Mouse (Mus musculus): Measurements from ENCODE around the gene Inmt.
"Not testable (repeated sequence)": the region's sequence is repeated elsewhere in the genome, so short reads cannot be mapped to it uniquely, and the experiment has no call there.

The Inmt gene

DNA sequence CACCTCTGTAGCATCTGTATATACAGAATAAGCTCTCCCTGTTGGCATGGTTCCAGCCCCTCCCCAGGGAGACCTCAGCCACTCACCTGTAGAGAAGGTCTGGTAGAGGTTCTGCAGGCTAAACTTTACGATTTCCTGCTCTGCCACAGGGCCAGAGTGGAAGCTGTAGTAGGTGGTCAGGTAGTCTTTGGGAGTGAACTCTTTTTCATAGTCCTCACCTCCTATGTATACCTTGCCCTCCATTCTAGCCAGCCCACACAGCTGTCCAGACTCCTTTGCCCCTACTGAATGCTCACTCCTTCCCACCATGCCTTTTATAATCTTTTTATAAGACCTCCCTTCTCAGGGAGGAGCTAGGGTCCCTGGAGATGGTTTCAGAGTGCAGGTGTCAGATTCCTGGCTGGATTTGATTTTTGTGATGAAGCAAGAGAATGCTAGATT is at the start of gene Inmt:
Gene Inmt (minus strand): TSS at position 303 of the 441 bp plus-strand sequence.
- no peak for DNase-seq (ENCODE audit: low read depth, low spot score)

GRCm38 (mm10) chr6:55223986-55224385 is 49.1 kb upstream of the Inmt start:
- no peak for DNase-seq (ENCODE audit: low read depth, low spot score)

DNA sequence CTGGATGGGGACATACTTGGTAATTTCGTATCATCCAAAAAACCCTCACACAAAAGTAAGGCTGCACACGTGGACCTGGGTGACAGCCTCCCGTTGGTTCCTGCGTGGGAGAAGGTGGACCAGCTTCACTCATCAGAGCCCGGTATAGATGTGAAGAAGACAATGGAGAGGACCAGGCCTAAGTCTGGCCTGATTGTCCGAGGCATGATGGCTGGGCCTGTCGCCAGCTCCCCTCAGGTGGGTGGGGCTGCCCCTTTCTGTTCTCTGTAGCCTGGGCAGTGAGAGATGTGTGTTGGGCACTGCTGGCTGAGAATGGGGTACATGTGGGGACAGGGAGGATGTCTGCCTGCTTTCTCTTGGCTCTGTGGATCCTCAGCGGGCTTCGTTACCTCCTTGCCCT is 43.4 kb upstream of the Inmt start:
- DNase-seq (ENCODE audit: low read depth, low spot score) = no peak

GRCm38 (mm10) chr6:55214541-55214940 is 39.7 kb upstream of the Inmt start:
- DNase-seq (ENCODE audit: low read depth, low spot score) = no peak

DNA sequence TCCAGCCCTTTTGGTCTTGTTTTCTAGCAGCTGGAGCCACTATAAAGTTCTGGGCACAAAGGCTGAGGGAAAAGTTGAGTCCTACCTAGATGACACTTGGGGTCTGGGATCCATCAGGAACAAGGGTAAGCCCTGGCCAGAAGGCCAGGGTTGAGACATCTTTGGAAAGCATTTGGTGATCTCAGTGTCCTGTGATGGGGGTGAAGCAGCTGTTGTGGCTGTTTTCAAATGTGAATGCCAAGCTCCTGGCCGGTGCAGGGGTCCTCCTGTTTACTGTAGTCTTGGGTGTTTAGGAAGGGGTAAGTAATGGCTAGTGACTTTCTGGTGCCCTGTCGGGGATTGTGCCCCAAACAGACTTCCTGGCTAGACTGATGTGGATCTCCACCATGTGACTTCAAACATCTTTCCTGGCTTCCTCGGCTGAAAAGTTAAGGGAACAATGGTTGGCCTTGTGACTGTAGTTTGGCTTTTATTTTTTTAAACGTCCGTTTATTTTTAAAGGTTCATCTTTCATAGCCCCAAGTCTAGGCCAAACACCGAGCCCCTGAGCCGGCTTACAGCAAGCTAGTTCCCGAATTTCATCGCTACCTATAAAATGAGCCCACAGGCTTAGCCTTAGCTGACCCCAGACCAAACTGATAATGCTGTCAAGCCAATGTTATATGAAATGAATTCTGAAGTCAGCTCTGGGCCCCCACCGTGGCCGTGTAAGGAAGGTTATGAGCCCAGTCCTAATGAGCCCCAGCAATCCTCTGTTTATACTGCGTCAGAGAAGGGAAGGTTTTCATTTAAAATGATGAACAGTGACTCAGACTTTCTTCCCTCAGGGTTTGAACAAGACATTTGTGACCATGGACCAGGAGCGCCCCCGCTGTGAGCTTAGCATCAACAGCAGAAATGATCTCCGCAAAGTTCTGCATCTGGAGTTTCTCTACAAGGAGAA is 35.9 kb upstream of the Inmt start:
- DNase-seq (ENCODE audit: low read depth, low spot score) = no peak

GRCm38 (mm10) chr6:55207786-55208185 is 32.9 kb upstream of the Inmt start:
- DNase-seq (ENCODE audit: low read depth, low spot score) = no peak

GRCm38 (mm10) chr6:55203931-55204330 is 29.1 kb upstream of the Inmt start:
- no peak for DNase-seq (ENCODE audit: low read depth, low spot score)

GRCm38 (mm10) chr6:55202913-55203910 is 28.4 kb upstream of the Inmt start, which contains the start of gene Mindy4:
TSS of gene Mindy4 (plus strand) at chr6:55203383.
- DNase-seq (ENCODE audit: low read depth, low spot score) = peak; percentile 82

DNA sequence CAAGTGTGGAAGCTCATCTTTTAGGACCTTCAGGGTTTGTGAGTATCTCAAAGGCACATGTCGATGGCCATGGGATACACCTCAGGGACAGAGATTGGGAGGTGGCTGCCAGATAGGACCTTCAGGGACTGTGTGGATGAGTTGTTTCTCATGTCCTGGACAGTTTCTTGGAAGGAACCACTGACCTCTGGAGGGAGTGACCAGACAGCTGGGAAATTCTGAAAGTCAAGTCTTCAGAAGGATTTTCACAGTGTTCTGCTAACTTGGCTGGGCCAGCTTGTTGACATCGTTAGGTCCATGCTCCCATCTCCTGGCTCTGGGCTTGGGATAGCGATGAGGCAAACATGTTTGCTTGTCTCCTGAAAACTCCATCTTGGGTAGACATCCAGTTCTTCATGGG is 24.2 kb upstream of the Inmt start:
- DNase-seq (ENCODE audit: low read depth, low spot score) = no peak

- DNase-seq (ENCODE audit: low read depth, low spot score) = no peak
These were observed 18.3 kb upstream of the Inmt start for GRCm38 (mm10) chr6:55193171-55193570.

DNA sequence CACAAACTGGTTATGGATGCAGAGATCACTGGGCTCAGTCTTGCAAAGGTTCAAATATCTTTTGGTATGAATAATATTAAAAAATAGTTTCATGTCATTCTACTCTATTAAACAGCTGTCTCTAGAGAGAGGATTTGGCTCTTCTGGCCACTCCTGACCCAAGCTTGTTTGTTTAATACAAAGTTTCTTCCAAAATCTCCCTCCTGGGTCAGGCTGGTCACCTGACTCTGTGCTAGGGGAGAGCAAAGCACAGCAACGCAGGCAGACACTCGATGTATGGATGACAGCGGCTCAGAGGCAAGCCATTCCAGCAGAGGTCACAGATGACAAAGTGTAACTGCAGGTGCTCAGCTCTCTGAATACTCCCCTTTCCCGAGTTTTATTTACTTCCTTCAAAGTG is 16.7 kb upstream of the Inmt start:
- no peak for DNase-seq (ENCODE audit: low read depth, low spot score)

DNA sequence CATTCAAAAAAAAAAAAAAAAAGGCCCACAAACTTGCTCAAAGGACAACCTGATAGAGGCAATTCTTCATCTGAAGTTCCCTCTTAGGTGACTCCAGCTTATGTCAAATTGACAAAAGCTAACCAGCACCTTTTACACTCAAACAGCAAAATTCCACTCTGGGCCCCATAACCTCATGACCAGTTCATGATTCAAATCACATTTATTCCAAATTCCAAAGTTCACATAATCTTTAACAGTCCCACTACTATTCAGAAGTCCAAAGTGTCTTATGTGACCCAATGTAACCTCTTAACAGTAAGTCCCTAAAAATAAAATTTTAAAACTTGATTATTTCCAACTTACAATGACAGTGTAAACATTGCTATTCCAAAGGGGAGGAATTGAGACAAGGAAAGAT is 14.6 kb upstream of the Inmt start:
- DNase-seq (ENCODE audit: low read depth, low spot score) = no peak

GRCm38 (mm10) chr6:55187827-55188226 is 13.0 kb upstream of the Inmt start:
- DNase-seq (ENCODE audit: low read depth, low spot score) = not testable (repeated sequence)

- no peak for DNase-seq (ENCODE audit: low read depth, low spot score)
These were observed 8.0 kb upstream of the Inmt start for GRCm38 (mm10) chr6:55182655-55183430.

- no peak for DNase-seq (ENCODE audit: low read depth, low spot score)
These were observed 4.7 kb upstream of the Inmt start for GRCm38 (mm10) chr6:55179560-55179959.

- DNase-seq (ENCODE audit: low read depth, low spot score) = no peak
These were observed 2.4 kb upstream of the Inmt start for GRCm38 (mm10) chr6:55177060-55177732.

- DNase-seq (ENCODE audit: low read depth, low spot score) = no peak
These were observed 1.0 kb upstream of the Inmt start for GRCm38 (mm10) chr6:55175892-55176291.

- no peak for DNase-seq (ENCODE audit: low read depth, low spot score)
These were observed 613 bp upstream of the Inmt start for GRCm38 (mm10) chr6:55175456-55175855.

DNA sequence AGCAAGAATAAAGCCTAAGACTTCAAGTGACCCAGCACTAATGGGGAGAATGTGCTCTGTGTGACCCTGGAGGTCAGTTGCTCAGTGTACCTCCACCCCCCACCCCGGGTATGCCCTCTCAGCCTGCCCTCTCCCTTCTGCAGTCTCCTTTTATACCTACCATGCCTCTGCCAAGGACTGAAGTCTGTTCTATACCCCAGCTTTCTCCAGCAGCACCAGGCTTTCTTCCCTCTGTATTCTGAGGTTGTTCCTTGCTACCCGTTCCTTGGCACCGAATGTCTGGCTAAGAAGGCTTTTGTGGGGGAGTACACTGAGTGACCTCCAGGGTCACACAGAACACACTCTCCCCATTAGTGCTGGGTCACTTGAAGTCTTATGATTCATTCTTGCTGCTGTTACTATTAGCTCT is 898 bp downstream of the Inmt start:
- no peak for DNase-seq (ENCODE audit: low read depth, low spot score)

- no peak for DNase-seq (ENCODE audit: low read depth, low spot score)
These were observed 1.7 kb downstream of the Inmt start for GRCm38 (mm10) chr6:55173171-55173570.

GRCm38 (mm10) chr6:55171638-55172037 is 3.2 kb downstream of the Inmt start:
- no peak for DNase-seq (ENCODE audit: low read depth, low spot score)
